Mouse (Mus musculus) midbrain, embryonic 14.5 days (tissue): ENCODE results near the gene Naa35. TPM values are rescaled to one million over a fixed set of nuclear protein-coding genes. Genes with fewer than 3 reads are reported as not detected.

Experiments
- polyA plus RNA-seq: library from polyadenylated mRNA; unstranded; fragments of >200 nt; fragmentation: Nextera tagmentation; extraction: Ambion mirVana; gene quantifications from 2 replicates; pipeline ENCODE4 v1.2.1, GENCODE M21; 2014

Gene Naa35
- polyA plus RNA-seq, 1 experiment from 2014 or later, result 153 TPM

Other genes with a start within 250 kb of the Naa35 start
- gene Agtpbp1, start within 50 bp of the Naa35 start, polyA plus RNA-seq, result 82.6 and 84.2 TPM in 2 replicates
- gene Golm1, start 90.6 kb downstream of the Naa35 start, polyA plus RNA-seq, result 27.5 and 46.0 TPM in 2 replicates
- not detected in 2 replicates for gene 4921517D22Rik, start 108.8 kb downstream of the Naa35 start, polyA plus RNA-seq
- 0.19 TPM in 1 of 2 replicates, not detected in the other for gene Spata31d1a, start 125.1 kb downstream of the Naa35 start, polyA plus RNA-seq
- not detected in 2 replicates for gene Spata31d1b, start 127.0 kb downstream of the Naa35 start, polyA plus RNA-seq
- not detected in 2 replicates for gene Spata31d1d, start 146.5 kb downstream of the Naa35 start, polyA plus RNA-seq
- 0.07 and 0.30 TPM in 2 replicates for gene 1700014D04Rik, start 161.5 kb downstream of the Naa35 start, polyA plus RNA-seq
- 171 and 194 TPM in 2 replicates for gene Isca1, start 184.6 kb downstream of the Naa35 start, polyA plus RNA-seq
- gene Gm49354, start 197.0 kb downstream of the Naa35 start, polyA plus RNA-seq, result not detected in 2 replicates
- gene Tut7, start 237.9 kb downstream of the Naa35 start, polyA plus RNA-seq, result 34.3 and 50.4 TPM in 2 replicates